Mouse (Mus musculus) Patski (cell line): ENCODE results near the gene Pif1. TPM values are rescaled to one million over a fixed set of nuclear protein-coding genes. Genes with fewer than 3 reads are reported as not detected.
A peak's percentile ranks its signal among the peaks of the same experiment; 100 is the strongest.

Experiments
- ATAC-seq: fragments of 100-300 bp; one replicate; pipeline ENCODE4 v1.8.0; 2021
- CTCF ChIA-PET: fragments of 350-600 bp; sonication (Branson Sonifier 250); formaldehyde crosslinking; loops from one replicate; lab custom pipeline; 2022; ENCODE audit warnings: inconsistent platforms; lab: Charles Lee
- POLR2A ChIA-PET: fragments of 350-600 bp; sonication (Branson Sonifier 250); formaldehyde crosslinking; loops from one replicate; lab custom pipeline; 2022; ENCODE audit warnings: antibody characterized with exemption, inconsistent platforms; lab: Charles Lee
- DNase-seq: peaks from one replicate; pipeline ENCODE4 v3.0.0-alpha.2; 2011; ENCODE audit warnings: low read depth, low spot score
- H3K27me3 ChIP-seq: fragments of 371-371 bp; one replicate; pipeline ENCODE4 v1.5.1; 2021
- CTCF ChIP-seq: fragments of 100-300 bp; IDR thresholded peaks from one replicate; pipeline ENCODE4 v1.5.1; 2021
- in situ Hi-C: fragments of 300-500 bp; cut with MboI; formaldehyde crosslinking; loops from 3 replicates; pipeline ENCODE4 v1.11.1; 2018; ENCODE audit warnings: low pct_unique_long_range_greater_than_20kb, mixed read lengths
- polyA plus RNA-seq: library from polyadenylated mRNA; unstranded; gene quantifications from one replicate; pipeline ENCODE4 v1.2.3, GENCODE M21; 2021

Pif1 gene
- polyA plus RNA-seq, 1 experiment from 2014 or later = 7.2 TPM

DNA sequence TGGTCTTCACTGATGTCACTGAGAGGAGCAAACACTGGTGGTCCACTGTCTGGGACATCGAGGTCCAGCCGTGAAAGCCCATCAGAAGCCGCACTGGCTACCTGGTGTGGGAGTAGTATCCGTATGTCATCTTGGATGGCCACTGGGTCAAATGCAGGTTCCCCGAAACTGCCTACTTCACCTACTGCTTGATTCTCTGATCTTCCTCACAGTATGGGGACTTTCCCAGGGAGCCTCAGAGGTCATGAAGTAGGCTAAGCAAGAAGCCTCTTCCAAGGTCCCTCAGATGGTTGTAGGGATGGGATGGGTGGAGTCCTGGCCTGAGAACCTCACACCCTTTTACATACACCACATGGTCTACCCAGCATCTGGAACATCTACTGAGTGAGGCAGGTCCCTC, 30.0 kb upstream of the Pif1 start:
- no peak for TF ChIP-seq CTCF
- POLR2A ChIA-PET = no interaction called here
- DNase-seq (no peak), ATAC-seq (no peak)
- CTCF ChIA-PET = no interaction called here
- no peaks in the 10 kb centered on the region for H3K27me3 ChIP-seq
- in situ Hi-C loops = no loop called here

- ATAC-seq (no peak), DNase-seq (no peak)
- no peaks in the 10 kb centered on the region for H3K27me3 ChIP-seq
- CTCF ChIA-PET = no interaction called here
- in situ Hi-C loops = no loop called here
- TF ChIP-seq CTCF = no peak
- POLR2A ChIA-PET = no interaction called here
Measured at GRCm38 (mm10) chr9:65558806-65559205, 28.2 kb upstream of the Pif1 start.

GRCm38 (mm10) chr9:65561016-65561415, 25.9 kb upstream of the Pif1 start:
- no peak for TF ChIP-seq CTCF
- ATAC-seq (no peak), DNase-seq (no peak)
- in situ Hi-C loops = no loop called here
- ChIA-PET CTCF (interaction anchor here (1.0 to 2.0 kb wide), 3 partner anchors 9 to 37 kb away, joined by 3 to 6 read pairs (median 3); no protein-coding TSS in a partner anchor), POLR2A (no interaction called here)
- no peaks in the 10 kb centered on the region for H3K27me3 ChIP-seq

DNA sequence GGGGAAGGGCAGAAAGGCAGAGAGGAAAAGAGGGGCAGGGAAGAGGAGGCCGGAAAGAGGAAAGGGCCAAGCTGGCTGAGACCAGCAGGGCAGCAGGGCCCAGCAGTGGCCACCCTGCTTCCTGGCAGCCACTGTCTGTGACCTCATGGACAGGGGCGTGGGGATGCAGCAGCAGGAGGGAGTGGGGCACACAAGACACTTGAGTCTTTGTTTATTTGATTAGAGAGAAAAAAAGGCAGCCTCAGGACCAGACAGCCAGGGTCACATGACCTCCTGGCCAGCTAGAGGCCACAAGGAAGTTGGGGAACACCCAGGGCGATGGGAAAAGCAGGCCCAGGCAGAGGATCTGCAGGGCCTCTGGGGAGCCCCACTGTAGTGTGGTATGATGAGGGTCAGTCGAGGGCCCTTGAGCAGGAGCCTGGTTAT, 24.9 kb upstream of the Pif1 start:
- DNase-seq = no peak
- ATAC-seq = peak; percentile 8
- no peak for TF ChIP-seq CTCF
- ChIA-PET POLR2A (no interaction called here), CTCF (interaction anchor here (1.4 to 2.0 kb wide), 2 partner anchors 12 to 15 kb away, joined by 4 to 6 read pairs; no protein-coding TSS in a partner anchor)
- H3K27me3 ChIP-seq = no peaks in the 10 kb centered on the region
- in situ Hi-C loops = no loop called here

DNA sequence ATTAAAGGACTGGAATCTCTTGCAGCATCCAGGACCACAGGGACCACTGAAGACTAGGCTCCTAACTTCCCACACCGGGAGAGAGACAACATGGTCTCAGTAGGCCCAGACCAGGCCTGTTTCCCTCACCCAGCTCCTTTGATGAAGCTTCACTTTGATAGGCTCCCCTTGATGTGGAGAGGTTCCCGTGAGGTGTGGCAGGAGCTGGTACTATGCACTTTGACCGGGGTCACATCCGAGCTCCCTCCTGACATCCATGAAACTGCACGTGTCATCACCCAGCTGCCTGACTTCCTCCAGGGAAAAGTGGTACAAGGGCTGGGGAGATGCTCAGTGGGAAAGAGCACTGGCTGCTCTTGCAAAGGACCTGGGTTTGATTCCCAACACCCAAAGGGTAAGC, 23.9 kb upstream of the Pif1 start:
- ATAC-seq (no peak), DNase-seq (no peak)
- no peaks in the 10 kb centered on the region for H3K27me3 ChIP-seq
- POLR2A ChIA-PET = interaction anchor here (0.8 kb wide), 1 partner anchor 11 kb away, joined by 3 read pairs; no protein-coding TSS in a partner anchor
- CTCF ChIA-PET = no interaction called here
- in situ Hi-C loops = no loop called here
- TF ChIP-seq CTCF = no peak

DNA sequence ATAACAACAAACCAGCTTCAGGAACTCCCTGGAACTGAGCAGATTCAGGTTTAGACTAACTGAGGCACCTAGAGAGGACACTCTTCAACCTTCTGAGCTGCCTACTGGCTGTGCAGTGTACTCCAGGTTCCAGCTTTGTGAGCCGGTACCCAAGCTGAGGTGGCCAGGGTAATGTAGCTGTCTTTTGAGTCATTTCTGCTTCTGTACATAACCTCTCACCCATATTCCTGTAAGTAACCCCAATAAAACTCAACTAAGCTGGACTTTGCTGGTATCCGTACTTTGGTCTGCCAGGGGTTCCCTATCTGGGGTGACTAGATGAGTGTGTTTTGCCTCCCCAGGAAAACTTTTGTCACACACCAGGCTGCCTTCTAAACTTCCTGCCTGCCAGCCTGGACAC, 22.3 kb upstream of the Pif1 start:
- CTCF ChIA-PET = interaction anchor here (1.8 kb wide), 1 partner anchor 11 kb away, joined by 4 read pairs; no protein-coding TSS in a partner anchor
- ATAC-seq = no peak
- no peak for DNase-seq
- TF ChIP-seq CTCF = no peak
- POLR2A ChIA-PET = no interaction called here
- in situ Hi-C loops = no loop called here
- H3K27me3 ChIP-seq = no peaks in the 10 kb centered on the region

DNA sequence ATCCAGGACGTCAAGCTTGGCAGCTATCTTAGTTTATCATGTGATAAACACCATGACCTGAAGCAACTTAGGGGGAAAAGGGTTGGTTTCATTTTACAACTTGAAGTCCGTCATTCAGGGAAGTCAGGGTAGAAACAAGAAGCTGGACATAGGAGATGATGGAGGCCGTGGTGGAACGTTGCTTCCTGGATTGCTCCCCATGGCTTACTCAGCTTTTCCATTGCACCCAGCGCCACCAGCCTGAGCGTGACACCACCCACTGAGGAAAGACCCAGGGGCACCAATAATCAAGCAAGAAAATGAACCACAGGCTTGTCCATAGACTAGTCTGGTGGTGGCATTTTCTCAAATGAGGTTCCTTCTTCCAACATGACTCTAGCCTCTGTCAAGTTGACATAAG, 18.2 kb upstream of the Pif1 start:
- in situ Hi-C loops = no loop called here
- ChIA-PET POLR2A (interaction anchor here (1.0 kb wide), 1 partner anchor 8 kb away, joined by 4 read pairs; no protein-coding TSS in a partner anchor), CTCF (interaction anchor here (0.9 to 1.3 kb wide), 3 partner anchors 9 to 20 kb away, joined by 3 to 5 read pairs (median 3); no protein-coding TSS in a partner anchor)
- no peak for TF ChIP-seq CTCF
- H3K27me3 ChIP-seq = no peaks in the 10 kb centered on the region
- ATAC-seq = no peak
- no peak for DNase-seq

- DNase-seq (no peak), ATAC-seq (no peak)
- CTCF ChIA-PET = interaction anchor here (1.3 kb wide), 2 partner anchors 9 to 45 kb away, joined by 3 to 5 read pairs; no protein-coding TSS in a partner anchor
- in situ Hi-C loops = no loop called here
- no peaks in the 10 kb centered on the region for H3K27me3 ChIP-seq
- POLR2A ChIA-PET = no interaction called here
- no peak for TF ChIP-seq CTCF
Measured at GRCm38 (mm10) chr9:65569491-65569971, 17.4 kb upstream of the Pif1 start.

- no peaks in the 10 kb centered on the region for H3K27me3 ChIP-seq
- in situ Hi-C loops = no loop called here
- TF ChIP-seq CTCF = no peak
- DNase-seq (no peak), ATAC-seq (no peak)
- ChIA-PET POLR2A (no interaction called here), CTCF (no interaction called here)
Measured at GRCm38 (mm10) chr9:65572837-65573236, 14.1 kb upstream of the Pif1 start.

- no peak for ATAC-seq
- POLR2A ChIA-PET = no interaction called here
- no peak for TF ChIP-seq CTCF
- DNase-seq = no peak
- in situ Hi-C loops = loop anchor here (5.0 kb wide), 1 partner anchor 32 kb away; no protein-coding TSS in a partner anchor
- CTCF ChIA-PET = interaction anchor here (1.6 kb wide), 1 partner anchor 10 kb away, joined by 4 read pairs; no protein-coding TSS in a partner anchor
- H3K27me3 ChIP-seq = no peaks in the 10 kb centered on the region
Measured at GRCm38 (mm10) chr9:65574513-65575392, 12.2 kb upstream of the Pif1 start.
